Mouse (Mus musculus) neural tube, embryonic 12.5 days (tissue): ENCODE measurements at regions not wholly inside any gene's neighbourhood (a gene's known extent, or its start where the extent isn't known, plus 50 kb on each side); places are given as distances from the start of the nearest gene placed in this dataset.

Experiments
- ATAC-seq: fragments of 200-750 bp; cut with Nextera tagmentation; 2 replicates; pipeline ENCODE4 v1.8.0; 2017; ENCODE audit warnings: low read depth, mild to moderate bottlenecking, moderate TSS enrichment, moderate library complexity; ENCODE audit not compliant: low FRiP score
- H3K27ac ChIP-seq: fragments of 300-500 bp; sonication (generic); 2 replicates; pipeline ENCODE4 v1.5.1; 2016
- H3K27me3 ChIP-seq: fragments of 300-500 bp; sonication (generic); replicated peaks from 2 replicates; pipeline ENCODE4 v1.6.1; 2016; ENCODE audit warnings: mild to moderate bottlenecking
- H3K36me3 ChIP-seq: fragments of 300-500 bp; sonication (generic); 2 replicates; pipeline ENCODE4 v1.6.1; 2016; ENCODE audit warnings: mild to moderate bottlenecking
- H3K4me1 ChIP-seq: fragments of 300-500 bp; sonication (generic); 2 replicates; pipeline ENCODE4 v1.6.1; 2016
- H3K4me2 ChIP-seq: fragments of 300-500 bp; sonication (generic); replicated peaks from 2 replicates; pipeline ENCODE4 v1.6.1; 2016; ENCODE audit warnings: mild to moderate bottlenecking
- H3K4me3 ChIP-seq: fragments of 300-500 bp; sonication (generic); 2 replicates; pipeline ENCODE4 v1.5.1; 2016
- H3K9ac ChIP-seq: fragments of 300-500 bp; sonication (generic); 2 replicates; pipeline ENCODE4 v1.6.1; 2016; ENCODE audit warnings: mild to moderate bottlenecking
- H3K9me3 ChIP-seq: fragments of 300-500 bp; sonication (generic); 2 replicates; pipeline ENCODE4 v1.6.1; 2016; ENCODE audit warnings: mild to moderate bottlenecking
- WGBS: fragments of 180-500 bp; shearing (Covaris S2); methylation state at CpG from one replicate; pipeline ENCODE4 v1.1.7; 2016; 5-methylcytosine and 5-hydroxymethylcytosine counted together

GRCm38 (mm10) chr13:69955503-69955902 lies 153.3 kb downstream of the Med10 start:
- Histone ChIP-seq H3K9ac (no peak overlapping the region), H3K4me3 (no peak overlapping the region), H3K27ac (no peak overlapping the region), H3K9me3 (no peaks in the 10 kb centered on the region), H3K4me1 (no peaks in the 10 kb centered on the region), H3K4me2 (no peak overlapping the region), H3K36me3 (no peaks in the 10 kb centered on the region), H3K27me3 (no peaks in the 10 kb centered on the region)
- 71% methylated on average over 2 of the region's 2 CpGs for WGBS
- no peak for ATAC-seq

- Histone ChIP-seq H3K36me3 (no peaks in the 10 kb centered on the region), H3K27ac (no peak overlapping the region), H3K27me3 (no peaks in the 10 kb centered on the region), H3K4me1 (0 out of 2 replicates have a peak, but pooled peaks cover 5% of the 10 kb centered on the region), H3K9me3 (no peaks in the 10 kb centered on the region), H3K4me2 (no peak overlapping the region), H3K4me3 (no peak overlapping the region), H3K9ac (no peak overlapping the region)
- no peak for ATAC-seq
- 60% methylated on average over 8 of the region's 8 CpGs for WGBS
These were observed 161.7 kb downstream of the Med10 start for GRCm38 (mm10) chr13:69963944-69964343.

DNA sequence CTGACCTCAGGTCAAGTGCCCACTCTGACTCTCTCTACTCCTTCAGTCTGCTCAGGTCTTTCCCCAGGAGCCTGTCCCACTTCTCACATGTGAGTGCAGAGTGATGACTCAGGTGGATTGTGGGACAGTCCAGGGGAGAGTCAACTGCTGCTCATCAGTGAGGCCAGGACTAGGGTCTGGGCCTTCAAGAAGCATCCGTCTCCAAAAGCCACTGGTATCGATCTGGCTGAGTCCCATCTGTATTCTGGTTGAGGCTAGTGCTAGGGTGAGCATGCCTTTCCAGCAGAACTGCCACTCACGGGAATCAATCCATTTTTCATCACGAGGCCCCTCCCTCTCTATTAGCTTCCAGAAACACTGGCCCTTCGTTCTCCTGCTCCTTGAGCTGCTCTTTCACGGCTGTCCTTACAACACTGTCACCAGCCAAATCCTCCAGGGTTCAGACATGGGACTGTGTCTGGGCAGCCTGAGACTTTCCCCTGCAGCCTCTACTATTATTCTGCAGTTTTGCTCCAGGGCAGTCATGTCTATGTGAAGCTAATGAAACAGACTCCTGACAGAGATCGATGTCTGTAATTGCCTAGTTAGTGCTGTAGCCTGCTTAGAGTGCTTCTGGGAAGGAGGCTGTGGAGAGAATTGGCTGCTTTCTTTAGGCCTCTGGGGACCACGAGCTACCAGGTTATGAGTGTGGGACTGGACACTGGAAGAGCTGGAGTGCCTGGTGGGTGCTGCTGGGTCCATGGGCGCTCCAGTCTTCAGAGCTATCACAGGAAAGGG lies 169.3 kb downstream of the Med10 start:
- no peaks in the 10 kb centered on the region for H3K9me3 ChIP-seq
- 77% methylated on average over 9 of the region's 9 CpGs for WGBS
- no peak overlapping the region for H3K4me3 ChIP-seq
- no peaks in the 10 kb centered on the region for H3K27me3 ChIP-seq
- H3K4me2 ChIP-seq = no peak overlapping the region
- H3K36me3 ChIP-seq = no peaks in the 10 kb centered on the region
- H3K27ac ChIP-seq = no peak overlapping the region
- H3K9ac ChIP-seq = no peak overlapping the region
- ATAC-seq = peak; percentile 41; the same call in 1 of the 2 replicates
- H3K4me1 ChIP-seq = no peaks in the 10 kb centered on the region

DNA sequence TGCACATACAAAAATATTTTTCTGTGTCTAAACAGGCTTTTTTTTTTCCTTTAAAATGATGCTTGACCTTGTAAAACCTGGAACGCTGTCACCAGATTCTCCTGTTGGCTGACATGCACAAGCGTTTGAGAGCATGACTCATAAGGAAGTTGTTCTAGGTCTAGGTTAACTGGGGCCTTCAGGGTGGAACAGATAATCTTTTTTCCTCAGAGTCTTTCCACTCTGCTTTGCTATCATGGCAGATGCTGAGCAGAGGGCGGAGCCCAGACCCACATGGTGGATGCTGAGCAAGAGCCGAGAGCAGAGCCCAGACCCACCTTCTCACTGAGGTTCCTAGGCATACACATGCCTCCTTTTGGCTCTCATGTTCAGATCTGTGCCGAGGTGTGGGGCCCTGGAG lies 172.6 kb downstream of the Med10 start:
- 85% methylated on average over 5 of the region's 5 CpGs for WGBS
- no peak for ATAC-seq

DNA sequence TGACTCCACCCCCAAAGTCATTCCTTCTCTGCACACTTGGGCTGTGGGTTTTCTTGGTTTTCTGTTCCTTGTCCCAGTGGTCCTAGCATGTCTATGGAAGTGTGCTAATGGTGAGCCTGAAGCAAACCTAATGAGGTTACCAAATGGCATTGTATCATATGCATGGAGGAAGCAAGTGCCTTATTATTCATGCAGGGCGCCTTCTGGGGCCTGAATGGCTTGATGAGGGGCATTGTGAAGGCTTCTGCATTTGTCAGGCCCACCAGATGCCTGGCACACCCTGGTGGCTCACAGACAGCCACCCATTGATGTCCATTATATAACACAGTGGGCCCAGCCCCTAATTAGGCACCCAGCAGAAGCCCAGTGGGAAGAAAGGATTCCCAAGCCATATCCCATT lies 182.0 kb downstream of the Med10 start:
- H3K4me3 ChIP-seq = no peak overlapping the region
- H3K27me3 ChIP-seq = no peaks in the 10 kb centered on the region
- H3K9me3 ChIP-seq = no peaks in the 10 kb centered on the region
- no peak overlapping the region for H3K27ac ChIP-seq
- no peak overlapping the region for H3K4me2 ChIP-seq
- 28% methylated on average over 1 of the region's 1 CpGs for WGBS
- H3K4me1 ChIP-seq = peaks cover 20% of the 10 kb centered on the region
- H3K36me3 ChIP-seq = no peaks in the 10 kb centered on the region
- ATAC-seq = peak; percentile 59
- no peak overlapping the region for H3K9ac ChIP-seq

More for the DNA sequence above, 172.6 kb downstream of the Med10 start:
- no peak overlapping the region for H3K4me3 ChIP-seq
- no peaks in the 10 kb centered on the region for H3K27me3 ChIP-seq
- no peak overlapping the region for H3K4me2 ChIP-seq
- no peaks in the 10 kb centered on the region for H3K36me3 ChIP-seq
- H3K9me3 ChIP-seq = no peaks in the 10 kb centered on the region
- no peak overlapping the region for H3K27ac ChIP-seq
- H3K9ac ChIP-seq = no peak overlapping the region
- H3K4me1 ChIP-seq = no peaks in the 10 kb centered on the region

DNA sequence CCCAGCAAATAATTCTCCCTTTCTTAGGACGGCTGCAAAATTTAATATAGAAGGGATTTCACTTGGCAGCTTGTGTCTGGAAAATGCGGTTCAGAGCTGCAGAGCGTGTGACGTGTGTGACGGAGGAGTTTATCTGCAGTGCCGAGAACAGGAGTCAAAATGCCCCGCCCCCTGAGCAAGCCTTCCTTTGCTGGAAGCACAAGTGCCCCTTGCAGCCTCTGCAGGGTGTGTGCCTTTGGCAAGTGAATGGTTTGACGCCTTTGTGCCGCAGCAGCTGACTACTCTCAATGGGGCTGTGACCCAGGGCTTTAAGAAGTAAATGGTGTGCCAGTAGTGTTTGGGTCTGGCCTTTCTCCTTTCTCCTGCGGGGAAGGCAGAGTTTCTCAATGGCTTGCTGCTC lies 185.0 kb downstream of the Med10 start:
- Histone ChIP-seq H3K27me3 (0 out of 2 replicates have a peak, but pooled peaks cover 5% of the 10 kb centered on the region), H3K4me3 (no peak overlapping the region), H3K9me3 (no peaks in the 10 kb centered on the region), H3K4me1 (peaks cover 25% of the 10 kb centered on the region), H3K36me3 (no peaks in the 10 kb centered on the region), H3K4me2 (peak overlapping the region; percentile 34), H3K27ac (no peak overlapping the region), H3K9ac (no peak overlapping the region)
- WGBS = 13% methylated on average over 10 of the region's 10 CpGs
- peak; percentile 65 for ATAC-seq

DNA sequence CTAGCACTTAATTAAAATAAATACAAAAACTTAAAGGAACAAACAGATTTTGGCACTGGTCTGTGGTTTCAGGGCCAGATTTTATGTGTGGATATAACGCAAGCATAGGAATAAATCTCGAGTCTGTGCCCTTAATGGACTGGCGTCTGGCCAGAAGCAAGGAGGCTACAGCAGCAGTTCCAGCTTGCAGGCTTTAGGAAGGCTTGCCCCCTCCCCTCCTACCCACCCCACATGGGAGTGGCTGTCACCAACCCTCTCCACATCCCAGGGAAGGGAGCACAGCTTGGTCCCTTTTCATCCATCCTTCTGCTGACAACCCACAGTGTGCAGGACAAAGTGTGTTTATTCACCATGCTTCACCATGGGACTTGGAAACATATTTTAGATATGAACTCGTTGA lies 186.1 kb downstream of the Med10 start:
- no peak for ATAC-seq
- Histone ChIP-seq H3K36me3 (no peaks in the 10 kb centered on the region), H3K4me3 (no peak overlapping the region), H3K9ac (no peak overlapping the region), H3K27me3 (0 out of 2 replicates have a peak, but pooled peaks cover 5% of the 10 kb centered on the region), H3K27ac (no peak overlapping the region), H3K4me2 (no peak overlapping the region), H3K9me3 (no peaks in the 10 kb centered on the region), H3K4me1 (peaks cover 25% of the 10 kb centered on the region)
- WGBS = 46% methylated on average over 4 of the region's 4 CpGs

DNA sequence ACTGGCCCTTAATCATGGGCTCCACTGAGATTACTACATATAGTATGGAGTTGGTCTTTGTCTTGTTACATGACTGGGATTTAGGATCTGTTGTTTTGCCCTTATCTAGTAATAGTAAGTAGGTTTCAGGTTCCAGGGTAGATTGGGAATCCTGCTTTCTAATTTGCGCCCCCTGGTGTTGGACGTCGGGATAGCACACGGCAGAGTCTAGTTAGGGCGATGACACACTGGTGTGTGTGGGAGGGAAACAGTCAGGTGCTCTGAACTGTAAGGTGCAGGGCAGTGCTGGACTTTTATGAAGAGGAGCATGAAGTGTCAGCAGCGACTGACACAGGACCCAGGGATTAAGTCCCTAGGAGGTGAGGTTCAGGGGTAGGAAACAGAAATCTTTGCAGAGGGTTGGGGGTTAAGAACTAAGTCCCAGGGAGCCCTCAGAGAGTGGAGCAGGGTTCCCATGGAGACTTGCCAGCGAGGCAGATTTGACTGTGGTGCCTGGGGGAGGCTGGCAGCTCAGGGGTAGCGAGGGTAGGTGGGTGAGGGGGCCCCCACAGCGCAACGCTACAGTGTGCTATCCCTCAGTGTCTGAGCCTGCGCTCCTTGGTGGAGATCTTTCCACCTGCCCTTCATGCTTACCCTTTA lies 189.2 kb downstream of the Med10 start:
- H3K27ac ChIP-seq = no peak overlapping the region
- 0 out of 2 replicates have a peak overlapping the region, but pooled peaks have one; percentile 1 for H3K4me2 ChIP-seq
- peaks cover 25% of the 10 kb centered on the region for H3K4me1 ChIP-seq
- no peak overlapping the region for H3K4me3 ChIP-seq
- H3K9me3 ChIP-seq = no peaks in the 10 kb centered on the region
- ATAC-seq = 0 out of 2 replicates have a peak, but pooled peaks have one; percentile 25
- H3K36me3 ChIP-seq = no peaks in the 10 kb centered on the region
- 0 out of 2 replicates have a peak, but pooled peaks cover 5% of the 10 kb centered on the region for H3K27me3 ChIP-seq
- 32% methylated on average over 11 of the region's 11 CpGs for WGBS
- H3K9ac ChIP-seq = no peak overlapping the region

DNA sequence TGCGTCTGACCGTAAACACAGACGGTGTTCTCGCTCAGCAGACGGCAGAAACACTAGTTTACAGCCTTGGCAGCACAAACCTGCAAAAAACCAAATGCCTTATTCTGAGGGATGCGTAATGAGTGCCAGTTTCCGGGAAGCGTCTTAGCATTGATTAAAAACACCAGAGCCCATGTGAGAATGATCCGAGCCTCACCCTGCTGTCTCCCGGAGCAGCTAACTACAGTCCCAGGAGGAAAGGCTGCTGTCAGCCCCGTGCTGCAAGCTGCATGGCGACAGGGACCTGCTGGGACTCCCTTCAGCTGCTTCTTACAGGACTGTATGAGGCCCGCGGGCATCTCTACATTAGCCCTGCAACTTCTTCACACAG lies 189.7 kb downstream of the Med10 start:
- Histone ChIP-seq H3K9ac (no peak overlapping the region), H3K27me3 (0 out of 2 replicates have a peak, but pooled peaks cover 5% of the 10 kb centered on the region), H3K4me3 (no peak overlapping the region), H3K27ac (no peak overlapping the region), H3K36me3 (no peaks in the 10 kb centered on the region), H3K4me2 (0 out of 2 replicates have a peak overlapping the region, but pooled peaks have one; percentile 1), H3K9me3 (no peaks in the 10 kb centered on the region), H3K4me1 (peaks cover 22% of the 10 kb centered on the region)
- no peak for ATAC-seq
- 54% methylated on average over 14 of the region's 14 CpGs for WGBS

- H3K36me3 ChIP-seq = no peaks in the 10 kb centered on the region
- ATAC-seq = no peak
These were observed 201.4 kb downstream of the Med10 start for GRCm38 (mm10) chr13:70003591-70003990.

DNA sequence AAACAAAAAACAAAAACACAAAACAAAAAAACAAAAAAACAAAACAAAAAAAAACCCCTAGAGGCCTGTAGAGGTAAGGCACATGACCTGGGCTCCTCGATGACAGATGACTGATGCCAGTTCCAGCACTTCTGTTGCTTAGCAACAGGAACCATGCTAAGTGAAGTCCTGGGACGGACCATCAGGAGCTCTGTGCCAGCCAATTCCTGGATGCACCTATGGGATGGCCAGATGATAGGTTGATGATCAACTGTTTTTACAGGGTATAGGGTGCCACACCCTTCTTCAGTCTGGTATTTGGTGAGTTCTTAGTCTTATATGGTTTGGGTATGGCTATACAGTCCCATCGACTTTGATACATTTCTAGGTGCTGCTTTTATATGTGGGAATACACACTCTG lies 209.9 kb downstream of the Med10 start:
- Histone ChIP-seq H3K4me3 (no peak overlapping the region), H3K27ac (no peak overlapping the region), H3K4me1 (0 out of 2 replicates have a peak, but pooled peaks cover 2% of the 10 kb centered on the region), H3K27me3 (no peaks in the 10 kb centered on the region), H3K9me3 (no peaks in the 10 kb centered on the region), H3K36me3 (no peaks in the 10 kb centered on the region), H3K9ac (no peak overlapping the region), H3K4me2 (no peak overlapping the region)
- WGBS = 43% methylated on average over 3 of the region's 3 CpGs
- peak; percentile 21; the same call in 1 of the 2 replicates for ATAC-seq

More at GRCm38 (mm10) chr13:70003591-70003990, 201.4 kb downstream of the Med10 start:
- Histone ChIP-seq H3K9me3 (no peaks in the 10 kb centered on the region), H3K27me3 (no peaks in the 10 kb centered on the region), H3K4me1 (no peaks in the 10 kb centered on the region), H3K27ac (no peak overlapping the region), H3K9ac (no peak overlapping the region), H3K4me2 (no peak overlapping the region), H3K4me3 (no peak overlapping the region)
- 84% methylated on average over 15 of the region's 15 CpGs for WGBS

GRCm38 (mm10) chr13:70015183-70015582 lies 213.0 kb downstream of the Med10 start:
- ATAC-seq = 0 out of 2 replicates have a peak, but pooled peaks have one; percentile 35
- H3K4me1 ChIP-seq = 0 out of 2 replicates have a peak, but pooled peaks cover 2% of the 10 kb centered on the region
- H3K36me3 ChIP-seq = no peaks in the 10 kb centered on the region
- H3K27ac ChIP-seq = no peak overlapping the region
- H3K4me3 ChIP-seq = no peak overlapping the region
- no peak overlapping the region for H3K9ac ChIP-seq
- no peaks in the 10 kb centered on the region for H3K9me3 ChIP-seq
- H3K4me2 ChIP-seq = no peak overlapping the region
- WGBS = 48% methylated on average over 4 of the region's 4 CpGs
- no peaks in the 10 kb centered on the region for H3K27me3 ChIP-seq
